Mouse (Mus musculus) embryonic facial prominence, embryonic 14.5 days (tissue): ENCODE measurements at regions not wholly inside any gene's neighbourhood (a gene's known extent, or its start where the extent isn't known, plus 50 kb on each side); places are given as distances from the start of the nearest gene placed in this dataset.

ENCODE experiments used
- ATAC-seq: fragments of 200-750 bp; cut with Nextera tagmentation; 2 replicates; pipeline ENCODE4 v1.8.0; 2017; ENCODE audit warnings: low read depth, moderate number of reproducible peaks, moderate TSS enrichment
- DNase-seq: peaks from one replicate; pipeline ENCODE4 v3.0.0-alpha.2; 2015; ENCODE audit warnings: low spot score
- H3K27ac ChIP-seq: fragments of 300-500 bp; sonication (generic); replicated peaks from 2 replicates; pipeline ENCODE4 v1.5.1; 2014; ENCODE audit warnings: low read depth, mild to moderate bottlenecking, low read length, moderate library complexity
- H3K27me3 ChIP-seq: fragments of 300-500 bp; sonication (generic); replicated peaks from 2 replicates; pipeline ENCODE4 v1.6.1; 2014; ENCODE audit warnings: low read length; ENCODE audit not compliant: control insufficient read depth, insufficient read depth
- H3K36me3 ChIP-seq: fragments of 300-500 bp; sonication (generic); 2 replicates; pipeline ENCODE4 v1.6.1; 2014; ENCODE audit warnings: low read length, mixed read lengths; ENCODE audit not compliant: control insufficient read depth, insufficient read depth
- H3K4me1 ChIP-seq: fragments of 300-500 bp; sonication (generic); 2 replicates; pipeline ENCODE4 v1.6.1; 2014; ENCODE audit warnings: antibody characterized with exemption, low read length; ENCODE audit not compliant: control insufficient read depth, insufficient read depth
- H3K4me2 ChIP-seq: fragments of 300-500 bp; sonication (generic); 2 replicates; pipeline ENCODE4 v1.6.1; 2014; ENCODE audit warnings: low read depth, mild to moderate bottlenecking, low read length, moderate library complexity, mixed read lengths
- H3K4me3 ChIP-seq: fragments of 300-500 bp; sonication (generic); 2 replicates; pipeline ENCODE4 v1.5.1; 2014; ENCODE audit warnings: low read depth, mild to moderate bottlenecking, low read length
- H3K9ac ChIP-seq: fragments of 300-500 bp; sonication (generic); 2 replicates; pipeline ENCODE4 v1.6.1; 2014; ENCODE audit warnings: low read depth, mild to moderate bottlenecking, low read length, moderate library complexity, mixed read lengths
- H3K9me3 ChIP-seq: fragments of 300-500 bp; sonication (generic); 2 replicates; pipeline ENCODE4 v1.6.1; 2016; ENCODE audit warnings: low read length; ENCODE audit not compliant: control insufficient read depth
- WGBS: fragments of 180-500 bp; shearing (Covaris S2); extraction: QIAGEN DNeasy Blood & Tissue Kit; methylation state at CpG from one replicate; pipeline ENCODE4 v1.1.7; 2014; 5-methylcytosine and 5-hydroxymethylcytosine counted together

DNA sequence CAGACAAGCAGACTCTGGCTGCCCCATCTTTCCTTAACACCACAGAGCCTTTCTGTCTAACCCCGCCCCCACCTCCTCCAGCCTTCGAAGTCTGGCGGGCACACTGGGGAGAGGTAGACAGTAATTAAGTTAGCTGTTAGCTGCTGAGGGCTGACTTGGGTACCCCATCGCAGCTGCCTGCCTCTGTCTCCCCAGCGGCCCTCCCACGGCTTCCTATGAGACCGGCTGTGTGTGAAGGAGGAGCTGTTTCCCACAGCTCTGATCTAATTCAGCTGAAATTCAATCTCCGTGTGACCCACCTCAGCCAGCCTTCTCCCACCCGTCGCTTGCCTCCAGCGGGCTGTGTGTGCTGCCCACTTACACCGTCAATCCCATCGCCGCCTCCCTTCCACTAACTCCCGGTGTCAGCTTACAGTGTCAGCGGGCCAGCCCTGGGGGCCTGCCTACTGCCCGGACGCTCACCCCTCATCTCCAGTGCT lies 892.5 kb downstream of the Zfp704 start:
- H3K4me2 ChIP-seq, result peak overlapping the region; percentile 65
- H3K27ac ChIP-seq, result peak overlapping the region; percentile 66
- ATAC-seq (peak; percentile 96), DNase-seq (peak; percentile 95)
- H3K9ac ChIP-seq, result peak overlapping the region; percentile 41
- WGBS, result under 1% methylated on average over 18 of the region's 18 CpGs
- H3K9me3 ChIP-seq, result no peaks in the 10 kb centered on the region
- H3K36me3 ChIP-seq, result no peaks in the 10 kb centered on the region
- peak overlapping the region; percentile 27 for H3K4me3 ChIP-seq
- H3K27me3 ChIP-seq, result no peaks in the 10 kb centered on the region
- H3K4me1 ChIP-seq, result peaks cover 28% of the 10 kb centered on the region
